Mouse (Mus musculus) gastrocnemius, postnatal 10 days (tissue): ENCODE results near the gene Cnpy2. TPM values are rescaled to one million over a fixed set of nuclear protein-coding genes. Genes with fewer than 3 reads are reported as not detected.
A peak's percentile ranks its signal among the peaks of the same experiment; 100 is the strongest.
"Not testable (repeated sequence)": the region's sequence is repeated elsewhere in the genome, so short reads cannot be mapped to it uniquely, and the experiment has no call there.

Experiments
- DNase-seq: peaks from one replicate; pipeline ENCODE4 v3.0.0; 2021; ENCODE audit warnings: mixed read lengths
- total RNA-seq, 2 experiments: library from RNA; stranded (reverse); gene quantifications; 2 replicates each; pipeline ENCODE4 v1.2.3; 2021

Gene Cnpy2
- total RNA-seq, 2 experiments from 2014 or later: 62.5 to 71.7 TPM

DNA sequence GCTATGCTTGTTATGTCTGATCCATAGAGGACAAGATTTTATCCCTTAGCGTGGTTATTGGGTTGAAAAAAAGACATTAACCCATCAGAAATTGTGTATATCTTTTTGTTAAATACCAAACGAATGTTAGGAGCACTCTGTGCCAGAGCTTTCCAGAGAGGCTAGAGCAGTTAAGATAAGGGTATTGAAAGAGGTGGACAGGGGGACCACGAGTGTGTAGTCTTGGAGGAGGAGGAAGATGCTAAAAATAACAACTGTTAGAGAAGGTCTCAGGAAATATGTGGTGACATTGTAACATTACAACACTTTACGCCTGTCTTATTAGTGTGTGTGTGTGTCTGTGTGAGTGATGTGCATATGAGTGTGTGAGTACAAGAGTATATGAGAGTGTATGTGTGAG lies 11.4 kb upstream of the Cnpy2 start:
- DNase-seq: no peak

DNA sequence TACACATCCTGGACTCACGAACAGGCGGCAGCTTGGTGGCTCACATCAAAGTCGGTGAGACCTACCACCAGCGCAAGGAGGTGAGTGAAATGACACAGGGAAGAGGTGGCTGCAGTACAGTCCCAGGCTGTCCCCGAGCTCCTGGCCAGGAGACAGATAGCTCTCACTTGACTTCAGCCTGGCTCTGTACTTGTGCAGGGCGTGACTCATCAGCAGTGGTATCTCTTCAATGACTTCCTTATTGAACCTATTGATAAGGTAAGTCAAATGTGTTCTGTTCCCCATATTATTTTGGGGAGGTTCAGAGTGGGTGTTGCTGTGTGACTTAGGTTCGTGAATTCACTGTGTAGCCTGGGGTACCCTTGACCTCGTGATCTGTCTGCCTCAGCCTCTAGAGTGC lies 6.7 kb upstream of the Cnpy2 start:
- no peak for DNase-seq

DNA sequence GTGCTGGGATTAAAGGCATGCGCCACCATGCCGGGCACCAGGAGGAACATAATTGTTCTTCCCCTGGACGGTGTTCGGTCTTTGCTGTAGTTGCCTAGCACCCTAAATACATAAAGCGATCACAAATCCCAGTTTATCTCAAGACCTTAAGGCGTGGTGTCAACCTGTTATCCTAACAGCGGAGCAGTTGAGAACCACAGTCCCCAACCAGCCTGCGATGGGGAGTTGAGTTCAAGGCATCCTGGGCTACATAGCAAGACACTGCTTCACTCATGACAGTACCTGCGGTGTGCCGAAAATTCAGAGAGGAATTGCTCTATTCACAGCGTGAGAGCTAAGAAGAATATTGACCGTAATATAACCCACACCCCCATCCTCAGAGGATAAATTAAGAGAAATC lies 618 bp upstream of the Cnpy2 start:
- no peak for DNase-seq

DNA sequence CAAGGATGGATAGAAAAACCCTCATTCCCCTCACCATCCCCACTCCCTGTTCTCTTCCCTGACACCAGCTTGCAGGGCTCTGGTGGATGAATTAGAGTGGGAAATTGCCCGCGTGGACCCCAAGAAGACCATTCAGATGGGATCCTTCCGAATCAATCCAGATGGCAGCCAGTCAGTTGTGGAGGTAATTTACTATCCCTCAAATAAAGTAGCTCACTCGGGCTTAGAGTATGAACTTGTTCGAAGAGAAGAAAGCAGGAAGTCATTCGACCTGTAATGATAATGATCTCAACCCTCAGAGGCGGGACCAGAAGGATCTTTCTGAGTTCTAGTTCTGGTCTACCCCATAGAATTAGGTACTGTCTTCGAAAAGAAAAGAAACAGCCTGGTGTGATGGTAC lies 1.3 kb downstream of the Cnpy2 start:
- no peak for DNase-seq

DNA sequence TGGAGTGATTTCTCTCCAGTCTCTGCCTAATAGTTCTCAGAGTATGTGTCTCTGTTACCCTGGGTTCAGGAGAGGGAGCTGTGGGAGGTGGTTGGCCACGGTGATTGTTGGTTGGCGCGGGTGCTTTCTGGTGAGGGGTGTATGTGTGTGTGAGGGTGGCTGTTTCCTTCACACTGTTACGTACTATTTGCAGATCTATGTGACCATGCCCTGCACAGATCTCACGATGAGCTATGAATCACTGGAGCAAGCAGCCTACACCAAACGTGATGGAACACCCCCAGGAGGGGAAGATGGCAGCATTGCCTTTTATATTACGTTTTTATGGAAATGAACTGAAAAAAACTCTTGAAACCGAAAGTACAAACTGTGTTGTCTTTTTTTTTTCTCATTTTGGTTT lies 4.6 kb downstream of the Cnpy2 start:
- no peak for DNase-seq

DNA sequence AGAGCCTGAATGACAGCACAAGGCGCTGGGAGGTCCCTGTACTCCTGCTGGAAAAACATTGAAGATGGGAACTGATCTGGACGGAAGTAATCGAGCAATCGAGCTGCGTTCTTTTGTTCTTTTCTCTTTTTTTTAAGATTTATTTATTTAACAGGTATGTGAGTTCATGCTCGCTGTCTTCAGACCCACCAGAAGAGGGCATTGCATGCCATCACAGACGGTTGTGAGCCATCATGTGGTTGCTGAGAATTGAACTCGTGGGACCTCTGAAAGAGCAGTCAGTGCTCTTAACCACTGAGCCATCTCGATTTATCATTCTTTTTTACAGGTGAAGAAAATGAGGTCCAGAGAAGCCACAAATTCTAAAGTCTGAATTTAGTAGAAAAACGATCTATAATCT lies 5.4 kb downstream of the Cnpy2 start:
- DNase-seq: no peak

DNA sequence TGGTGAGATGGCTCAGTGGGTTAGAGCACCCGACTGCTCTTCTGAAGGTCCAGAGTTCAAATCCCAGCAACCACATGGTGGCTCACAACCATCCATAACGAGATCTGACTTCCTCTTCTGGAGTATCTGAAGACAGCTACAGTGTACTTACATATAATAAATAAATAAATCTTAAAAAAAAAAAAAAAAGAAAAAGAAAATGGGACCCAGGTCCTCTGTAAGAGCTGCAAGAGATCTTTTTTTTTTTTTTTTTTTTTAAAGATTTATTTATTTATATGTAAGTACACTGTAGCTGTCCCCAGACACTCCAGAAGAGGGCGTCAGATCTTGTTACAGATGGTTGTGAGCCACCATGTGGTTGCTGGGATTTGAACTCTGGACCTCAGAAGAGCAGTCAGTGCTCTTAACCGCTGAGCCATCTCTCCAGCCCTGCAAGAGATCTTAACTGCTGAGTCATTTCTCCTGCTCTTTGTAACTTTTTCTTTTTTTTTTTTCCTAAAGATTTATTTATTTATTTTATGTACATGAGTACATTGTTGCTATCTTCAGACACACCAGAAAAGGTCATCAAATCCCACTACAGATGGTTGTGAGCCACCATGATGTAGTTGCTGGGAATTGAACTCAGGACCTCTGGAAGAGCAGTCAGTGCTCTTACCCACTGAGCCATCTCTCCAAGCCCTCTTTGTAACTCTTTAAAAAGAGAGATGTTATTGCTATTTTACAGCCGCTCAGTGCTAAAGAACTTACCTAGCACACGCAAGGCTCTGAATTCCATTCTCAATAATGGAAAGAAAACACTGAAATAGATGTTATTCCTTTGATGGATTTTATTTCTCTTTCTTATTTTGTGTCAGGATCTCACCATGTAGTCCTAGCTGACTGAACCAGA lies 10.3 kb downstream of the Cnpy2 start:
- not testable (repeated sequence) for DNase-seq

DNA sequence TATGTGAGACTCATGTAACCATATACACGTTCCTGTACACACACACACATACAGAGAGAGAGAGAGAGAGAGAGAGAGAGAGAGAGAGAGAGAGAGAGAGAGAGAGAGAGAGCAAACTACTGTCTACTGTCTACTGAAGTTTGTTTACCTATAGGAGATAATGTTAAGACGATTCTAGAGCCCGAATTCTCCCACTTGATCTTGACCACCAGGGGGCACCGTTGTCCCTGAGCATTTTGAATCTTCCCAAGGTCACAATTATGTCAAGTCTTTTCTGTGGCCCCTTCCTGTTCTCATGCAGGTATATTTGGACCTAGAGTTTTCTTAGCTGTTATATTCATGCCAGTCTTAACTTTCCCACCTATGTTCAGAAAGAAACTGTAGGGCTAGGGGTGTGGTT lies 13.3 kb downstream of the Cnpy2 start:
- peak; percentile 80 for DNase-seq

DNA sequence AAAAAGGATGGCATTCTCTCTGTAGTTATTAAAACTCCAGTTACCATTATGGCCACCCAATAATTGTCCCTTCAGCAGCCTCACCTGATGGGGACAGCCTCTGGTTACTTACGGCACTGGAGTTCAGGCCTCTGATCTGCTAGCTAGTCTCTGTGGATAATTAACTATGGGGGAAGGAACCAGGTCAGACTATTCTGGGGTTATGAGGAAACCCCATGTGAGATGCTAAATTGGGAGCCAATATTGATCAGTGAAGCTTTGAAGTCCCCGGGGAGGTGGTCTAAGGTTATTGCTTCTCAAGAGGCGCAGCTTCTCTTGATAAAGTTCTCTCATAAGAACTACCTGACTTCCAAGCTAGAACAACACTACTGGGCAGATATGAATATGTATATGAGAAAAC lies 13.9 kb downstream of the Cnpy2 start:
- no peak for DNase-seq

DNA sequence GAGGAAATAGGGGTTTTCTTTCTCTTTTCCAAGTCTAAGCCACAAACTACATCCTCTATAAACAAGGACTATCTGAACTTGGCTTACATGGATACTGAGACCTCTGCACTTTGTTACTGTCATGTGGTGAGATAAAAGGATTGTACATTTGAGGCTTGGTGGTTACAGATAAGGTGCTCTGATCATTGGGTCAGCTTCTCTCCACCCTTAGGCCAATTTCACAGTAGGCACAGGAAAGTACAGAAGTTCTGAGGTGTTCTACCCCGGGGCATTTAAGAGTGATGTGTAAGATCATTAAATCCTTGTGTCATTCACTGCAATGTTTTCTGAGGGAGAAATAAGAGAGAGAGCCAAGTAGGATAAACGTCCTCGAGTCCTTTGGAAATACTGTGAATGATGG lies 14.3 kb downstream of the Cnpy2 start:
- no peak for DNase-seq

DNA sequence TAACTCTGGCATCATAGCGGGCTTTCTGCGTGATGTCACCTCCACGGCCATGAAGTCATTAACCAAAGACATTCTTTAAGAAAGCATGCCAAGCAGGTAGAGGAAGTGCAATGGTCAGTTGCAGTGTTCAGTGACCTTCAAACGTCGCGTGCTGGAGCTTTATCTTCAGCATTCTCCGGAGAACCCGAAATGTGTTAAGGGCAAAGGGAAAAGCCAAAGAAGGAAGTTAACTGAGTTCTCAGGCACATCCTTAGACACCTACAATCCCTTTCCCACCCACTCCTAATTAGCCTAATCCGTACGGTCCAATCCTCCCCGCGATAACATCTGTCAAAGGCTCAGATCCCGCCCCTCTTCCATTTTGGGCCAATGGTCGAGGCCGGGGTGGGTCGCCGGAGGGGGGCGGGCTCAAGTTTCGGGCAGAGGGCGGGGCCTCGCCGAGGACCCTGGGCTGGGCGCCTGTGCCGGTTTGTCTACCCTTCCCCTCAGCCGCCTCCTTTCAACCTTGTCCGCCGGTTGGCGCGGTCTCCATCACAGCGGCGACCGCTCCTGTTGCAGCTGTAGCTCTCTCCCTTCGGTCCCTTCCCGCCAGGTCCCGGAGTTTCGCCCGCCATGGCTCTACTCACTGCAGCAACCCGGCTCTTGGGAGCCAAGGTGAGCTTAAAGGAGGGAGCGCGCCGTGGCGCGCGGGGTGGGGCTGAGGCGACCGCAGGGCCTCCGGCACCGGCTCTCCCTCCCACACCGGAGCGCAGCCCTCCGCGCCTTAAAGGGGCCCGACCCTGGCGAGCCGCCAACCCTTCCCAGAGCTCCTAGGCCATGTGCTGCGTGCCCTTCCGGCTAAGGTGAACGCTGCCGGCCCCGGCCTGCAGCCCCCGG lies 15.3 kb downstream of the Cnpy2 start, which contains the start of gene Cs:
Gene Cs, plus strand, starts transcription at position 429 of the 876 bp plus-strand sequence.
- peak; percentile 97 for DNase-seq

DNA sequence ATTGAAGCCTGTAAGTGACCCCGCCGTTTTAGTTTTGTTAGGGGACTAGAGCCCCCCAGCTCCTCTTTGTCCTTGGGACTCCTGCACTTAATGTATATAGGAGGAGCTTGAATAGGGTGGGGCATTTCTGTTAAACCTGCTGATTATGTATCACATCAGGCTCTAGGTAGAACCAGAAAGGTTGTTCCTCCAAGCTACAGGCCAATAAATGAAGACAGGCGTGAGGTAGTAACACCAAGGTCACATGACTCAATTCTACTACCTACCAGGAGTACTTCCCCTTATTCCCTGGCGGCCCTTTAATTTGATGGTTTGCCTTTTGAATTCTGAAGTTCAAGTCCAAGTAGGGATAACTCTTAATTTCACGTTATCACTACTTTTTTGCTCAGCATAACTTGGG lies 16.2 kb downstream of the Cnpy2 start:
- DNase-seq: no peak

DNA sequence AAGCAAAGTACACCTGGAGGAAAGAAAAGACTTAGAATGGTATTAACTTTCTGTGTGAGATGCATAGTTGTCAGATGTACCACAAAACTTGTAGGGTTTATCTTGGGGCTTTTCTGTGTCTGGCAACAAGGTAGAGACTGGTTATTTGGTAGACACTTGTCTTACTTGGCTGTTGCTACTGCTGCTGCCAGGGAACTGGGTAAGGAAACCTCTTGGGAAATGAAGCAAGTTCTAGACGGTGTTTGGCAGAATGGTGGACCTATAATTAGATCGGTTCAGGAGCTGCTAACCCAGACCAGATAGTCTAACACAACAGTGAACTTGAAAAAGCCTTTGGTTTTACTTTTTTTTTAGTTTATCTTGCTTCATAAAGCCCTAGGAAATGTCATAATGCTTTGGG lies 16.7 kb downstream of the Cnpy2 start:
- no peak for DNase-seq

DNA sequence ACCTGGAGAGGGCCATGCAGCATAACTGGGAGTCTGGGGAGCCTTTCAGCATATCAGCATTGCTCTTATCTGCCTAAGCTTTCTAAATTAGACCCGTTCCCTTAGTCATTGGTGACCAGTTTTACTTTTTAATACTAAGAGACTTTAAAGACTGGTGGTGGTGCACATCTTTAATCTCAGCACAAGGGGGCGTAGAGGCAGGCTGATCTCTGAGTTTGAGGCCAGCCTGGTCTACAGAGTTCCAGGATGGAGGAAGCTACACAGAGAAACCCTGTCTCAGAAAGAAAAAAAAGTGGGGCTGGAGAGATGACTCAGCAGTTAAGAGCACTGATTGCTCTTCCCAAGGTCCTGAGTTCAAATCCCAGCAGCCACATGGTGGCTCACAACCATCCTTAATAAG lies 18.0 kb downstream of the Cnpy2 start:
- DNase-seq: no peak

DNA sequence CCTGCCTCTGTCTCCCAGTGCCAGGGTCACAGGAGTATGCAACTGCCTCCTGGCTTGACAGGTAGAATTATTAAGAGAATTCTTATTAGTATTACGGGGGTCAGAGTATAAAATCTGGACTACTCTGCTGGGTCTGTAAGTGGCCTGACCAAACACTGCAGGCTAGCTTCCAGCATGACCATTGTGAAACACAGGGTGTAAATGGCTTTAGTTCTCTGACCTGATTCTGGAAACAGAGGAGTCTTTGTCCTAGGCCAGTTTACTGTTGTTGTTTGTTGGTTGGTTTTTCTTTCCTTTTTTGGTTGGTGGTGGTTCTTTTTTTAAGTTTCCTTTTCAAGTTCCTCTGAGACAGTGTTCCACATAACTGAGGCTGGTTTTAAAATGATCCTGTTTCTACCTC lies 21.2 kb downstream of the Cnpy2 start:
- no peak for DNase-seq

DNA sequence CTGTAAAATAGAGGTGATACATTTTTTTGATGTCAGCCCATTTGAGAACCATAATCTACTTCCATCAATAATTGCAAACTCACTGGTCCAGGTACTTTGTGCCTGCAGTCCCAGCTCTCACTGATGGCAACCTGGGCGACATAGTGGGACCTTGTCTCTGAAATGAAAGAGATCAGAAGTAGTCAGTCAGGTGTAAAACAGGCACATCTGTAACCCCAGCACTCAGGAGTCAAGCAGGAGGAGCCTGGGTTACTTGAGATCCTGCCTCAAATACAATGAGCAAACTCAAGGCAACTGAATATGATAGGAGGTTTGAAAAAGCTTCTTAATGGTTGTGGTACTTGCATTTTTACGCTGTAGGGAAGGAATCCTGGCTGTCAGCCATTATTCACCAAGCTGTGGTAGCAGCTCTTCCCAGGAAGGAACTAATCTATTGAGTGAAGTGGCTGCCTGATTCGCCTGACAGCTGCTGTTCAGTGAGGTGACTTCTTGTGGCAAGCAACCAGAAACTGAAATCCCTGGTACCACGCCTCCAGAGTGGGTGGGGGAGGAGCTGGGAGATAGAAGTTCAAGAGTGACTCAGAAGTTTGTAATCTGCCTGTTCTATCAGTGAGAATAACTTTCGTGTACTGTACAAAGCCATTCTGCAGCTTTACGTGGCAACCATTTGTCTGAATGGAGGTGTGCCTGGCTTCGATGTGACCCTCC lies 22.5 kb downstream of the Cnpy2 start:
- peak; percentile 60 for DNase-seq

DNA sequence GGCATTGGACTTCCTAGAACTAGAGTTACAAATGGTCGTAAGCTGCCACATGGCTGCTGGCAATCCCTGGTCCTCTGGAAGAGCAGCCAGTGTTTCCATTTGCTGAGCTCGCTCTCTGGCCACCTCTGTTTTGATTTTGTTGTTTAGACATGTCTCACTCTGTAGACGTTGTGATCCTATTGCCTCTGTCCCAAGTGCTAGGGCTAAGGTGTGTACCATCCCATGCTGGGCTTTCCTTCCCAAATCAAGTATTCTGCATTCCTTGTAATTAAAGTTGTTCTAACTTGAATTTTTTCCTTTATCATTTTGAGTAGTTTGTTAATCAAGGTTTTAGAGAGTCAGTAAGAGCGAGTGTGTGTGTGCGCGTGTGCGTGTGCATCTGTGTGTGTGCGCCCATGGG lies 25.3 kb downstream of the Cnpy2 start:
- DNase-seq: no peak

DNA sequence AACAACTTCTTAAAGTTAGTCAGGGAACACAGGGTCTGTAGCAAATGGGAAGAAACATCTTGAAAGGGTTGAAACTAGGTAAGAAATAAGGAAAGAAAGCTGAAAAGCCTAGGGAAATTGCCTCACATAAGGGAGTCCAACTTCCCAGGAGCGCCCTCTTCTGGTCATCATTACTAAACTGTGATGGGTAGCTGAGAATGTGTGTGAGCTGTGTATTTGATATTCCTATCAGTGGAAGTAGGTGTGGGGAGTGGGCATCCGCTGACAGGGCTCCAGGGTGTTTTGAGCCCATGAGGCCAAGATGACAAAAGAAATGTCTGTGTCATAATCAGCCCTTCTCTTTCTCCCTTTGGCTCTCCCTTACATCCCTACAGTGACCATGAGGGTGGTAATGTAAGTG lies 36.5 kb downstream of the Cnpy2 start:
- peak; percentile 62 for DNase-seq

DNA sequence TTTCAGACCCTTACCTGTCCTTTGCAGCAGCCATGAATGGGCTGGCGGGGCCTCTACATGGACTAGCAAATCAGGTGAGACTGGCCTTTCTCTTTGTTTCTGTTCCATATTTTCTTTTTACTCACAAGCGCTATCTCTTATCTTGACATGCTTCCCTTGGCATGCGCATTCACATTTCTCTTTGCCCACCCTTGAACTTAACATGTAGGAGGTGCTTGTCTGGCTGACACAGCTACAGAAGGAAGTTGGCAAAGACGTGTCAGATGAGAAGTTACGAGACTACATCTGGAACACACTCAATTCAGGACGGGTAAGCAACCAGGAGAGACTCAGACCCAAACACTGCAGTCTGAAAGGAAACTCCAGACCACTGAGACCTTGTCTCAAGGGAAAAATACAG lies 37.0 kb downstream of the Cnpy2 start:
- no peak for DNase-seq

DNA sequence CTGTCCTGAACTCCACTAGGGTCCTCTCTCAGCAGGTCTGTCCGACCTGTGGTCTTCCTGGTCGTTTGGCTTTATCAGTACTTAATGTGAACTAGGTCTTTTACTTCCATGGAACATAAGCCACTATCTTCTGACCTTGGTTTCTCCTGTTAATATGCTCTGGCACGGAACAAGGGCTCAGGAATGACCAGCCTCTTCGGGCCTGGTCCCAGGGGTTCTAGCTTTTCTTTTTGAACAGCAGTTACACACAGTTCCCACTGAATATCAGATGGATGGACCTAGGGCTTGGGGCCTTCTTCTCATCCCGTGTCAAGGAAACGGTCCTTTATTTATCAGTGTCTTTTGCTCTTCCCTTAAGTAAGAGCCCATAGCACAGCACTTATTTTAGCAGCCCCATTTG lies 39.6 kb downstream of the Cnpy2 start:
- DNase-seq: no peak

DNA sequence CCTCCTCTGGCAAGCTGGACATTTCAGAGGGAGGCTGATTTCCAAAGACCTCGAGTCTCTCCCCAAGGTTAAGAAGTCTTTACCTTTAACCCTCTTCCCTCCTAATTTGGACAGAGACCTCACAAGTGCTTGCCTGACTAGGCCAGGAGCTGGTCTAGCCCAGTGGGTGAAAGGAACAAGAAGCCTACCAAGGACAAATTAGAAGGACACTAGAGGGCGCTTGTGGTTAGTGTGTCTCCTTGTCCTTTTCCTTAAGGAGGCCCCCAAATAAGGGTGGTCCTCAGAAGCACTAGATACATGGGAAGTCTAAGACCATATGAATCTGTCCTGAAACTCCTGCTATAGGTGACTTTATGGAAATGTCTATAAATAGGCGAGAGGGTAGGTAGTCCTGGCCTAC lies 40.3 kb downstream of the Cnpy2 start:
- no peak for DNase-seq

DNA sequence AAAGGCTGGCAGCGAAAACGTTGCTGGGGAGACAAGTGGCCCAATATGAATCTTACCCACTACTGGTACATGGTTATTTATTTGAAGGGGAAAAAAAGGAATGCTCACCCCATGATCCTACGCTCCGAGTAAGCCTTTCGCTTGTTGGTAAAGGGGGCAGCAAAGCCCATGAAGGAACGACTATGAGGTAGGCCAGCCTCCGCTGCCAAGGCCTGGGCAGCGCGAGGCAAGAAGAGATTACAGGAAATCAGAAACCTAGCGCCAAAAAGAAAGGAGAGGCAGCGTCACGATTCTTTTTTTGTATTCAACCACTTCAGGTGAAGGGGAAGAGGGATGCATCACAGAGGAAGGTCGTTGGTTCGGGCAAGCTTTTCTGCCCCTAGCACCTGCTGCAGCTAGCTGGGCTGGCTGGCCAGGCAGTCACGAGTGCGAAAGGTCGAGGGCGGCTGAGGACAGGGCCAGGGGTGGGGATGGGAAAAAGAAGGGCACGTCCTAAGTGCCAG lies 45.7 kb downstream of the Cnpy2 start:
- DNase-seq: no peak
